Mouse (Mus musculus) hindbrain, embryonic 16.5 days (tissue): ENCODE data around the gene Olfr150. TPM values are rescaled to one million over a fixed set of nuclear protein-coding genes. Genes with fewer than 3 reads are reported as not detected.

Experiments used
- polyA plus RNA-seq: library from polyadenylated mRNA; unstranded; fragments of >200 nt; fragmentation: Nextera tagmentation; extraction: Ambion mirVana; gene quantifications from 2 replicates; pipeline ENCODE4 v1.2.1, GENCODE M21; 2015

Olfr150 gene
- polyA plus RNA-seq, 1 experiment from 2014 or later: not detected

Other genes with a start within 250 kb of the Olfr150 start
- not detected in 2 replicates for gene Olfr44, start 237.0 kb upstream of the Olfr150 start, polyA plus RNA-seq
- not detected in 2 replicates for gene Olfr957, start 215.2 kb upstream of the Olfr150 start, polyA plus RNA-seq
- not detected in 2 replicates for gene Olfr958, start 176.9 kb upstream of the Olfr150 start, polyA plus RNA-seq
- gene Olfr959, start 155.4 kb upstream of the Olfr150 start, polyA plus RNA-seq: not detected in 2 replicates
- 218 and 230 TPM in 2 replicates for gene AW551984, start 126.6 kb upstream of the Olfr150 start, polyA plus RNA-seq
- not detected in 2 replicates for gene Olfr148, start 120.3 kb upstream of the Olfr150 start, polyA plus RNA-seq
- not detected in 2 replicates for gene Olfr960, start 109.6 kb upstream of the Olfr150 start, polyA plus RNA-seq
- gene Olfr961, start 85.9 kb upstream of the Olfr150 start, polyA plus RNA-seq: not detected in 2 replicates
- not detected in 2 replicates for gene Olfr963, start 63.8 kb upstream of the Olfr150 start, polyA plus RNA-seq
- not detected in 2 replicates for gene Olfr149, start 23.9 kb upstream of the Olfr150 start, polyA plus RNA-seq
- not detected in 2 replicates for gene Olfr965, start 19.6 kb upstream of the Olfr150 start, polyA plus RNA-seq
- gene Olfr967, start 15.3 kb downstream of the Olfr150 start, polyA plus RNA-seq: not detected in 2 replicates
- gene Olfr968, start 52.3 kb downstream of the Olfr150 start, polyA plus RNA-seq: not detected in 2 replicates
- not detected in 2 replicates for gene Olfr969, start 60.0 kb downstream of the Olfr150 start, polyA plus RNA-seq
- not detected in 2 replicates for gene Olfr970, start 77.9 kb downstream of the Olfr150 start, polyA plus RNA-seq
- not detected in 2 replicates for gene Olfr971, start 105.9 kb downstream of the Olfr150 start, polyA plus RNA-seq
- not detected in 2 replicates for gene Olfr972, start 135.4 kb downstream of the Olfr150 start, polyA plus RNA-seq
- gene Olfr229, start 176.4 kb downstream of the Olfr150 start, polyA plus RNA-seq: not detected in 2 replicates
- not detected in 2 replicates for gene Olfr974, start 206.5 kb downstream of the Olfr150 start, polyA plus RNA-seq
- 0.05 TPM in 1 of 2 replicates, not detected in the other for gene Olfr975, start 221.1 kb downstream of the Olfr150 start, polyA plus RNA-seq
- not detected in 2 replicates for gene Olfr976, start 230.2 kb downstream of the Olfr150 start, polyA plus RNA-seq